Mouse (Mus musculus): Measurements from ENCODE around the gene Dcdc2a.

Gene Dcdc2a

DNA sequence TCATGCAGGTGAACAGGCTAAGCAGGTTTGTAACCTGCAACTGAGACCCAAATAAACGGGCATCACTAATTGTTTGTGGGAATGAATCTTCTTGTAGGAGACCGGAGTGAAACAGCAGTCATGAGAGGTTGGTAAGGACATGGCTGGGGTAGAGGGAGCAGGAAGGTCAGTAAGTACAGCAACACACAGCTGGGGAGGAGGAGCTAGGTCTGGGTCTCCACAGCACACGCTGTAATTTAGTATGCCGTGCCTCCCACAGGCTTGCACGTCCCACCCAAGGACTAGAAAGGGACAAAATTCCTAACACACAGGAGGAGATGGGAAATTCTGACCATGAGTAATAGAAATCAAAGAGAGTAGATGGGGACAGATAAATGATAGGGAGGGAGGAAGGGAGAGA lies 42.8 kb downstream of the Dcdc2a start:
- no peak for DNase-seq

DNA sequence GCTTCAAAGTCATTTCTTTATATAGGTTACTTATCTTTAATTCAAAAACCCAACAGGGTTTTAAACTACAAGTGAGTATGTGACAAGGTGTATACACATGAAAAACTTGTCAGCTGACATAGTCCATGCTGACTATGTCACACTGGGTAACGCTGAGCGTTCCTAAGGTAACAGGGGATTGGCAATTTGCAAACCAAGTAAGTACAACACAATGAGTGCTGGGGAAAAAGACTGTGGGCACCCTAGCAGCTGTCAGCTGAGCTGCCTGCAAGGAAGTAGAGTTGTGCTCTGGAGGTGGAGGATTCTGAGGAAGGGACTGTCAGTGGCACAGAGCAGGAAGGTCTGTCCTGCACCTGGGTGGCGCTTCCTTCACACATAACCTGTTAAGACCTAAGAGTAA lies 43.7 kb downstream of the Dcdc2a start:
- DNase-seq, result no peak

DNA sequence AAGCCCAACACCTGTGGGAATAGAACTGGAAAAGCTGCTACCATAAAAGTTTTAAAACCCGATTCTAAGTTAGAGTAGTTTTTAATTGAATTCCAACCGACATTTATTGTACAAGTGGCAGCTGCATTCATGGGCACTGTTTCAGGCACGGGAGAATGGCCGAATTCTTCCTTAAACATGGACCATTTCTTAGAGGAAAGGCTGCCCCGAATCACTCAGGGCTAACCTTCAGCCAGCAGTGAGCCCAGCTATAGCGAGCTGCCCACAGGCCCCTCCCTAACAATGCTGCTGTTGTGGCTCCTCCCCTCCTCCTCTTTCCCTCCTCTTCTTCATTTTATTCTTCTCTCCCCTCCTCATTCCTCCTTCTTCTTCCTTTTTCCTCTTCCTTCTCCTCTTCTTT lies 44.8 kb downstream of the Dcdc2a start:
- DNase-seq, result no peak

DNA sequence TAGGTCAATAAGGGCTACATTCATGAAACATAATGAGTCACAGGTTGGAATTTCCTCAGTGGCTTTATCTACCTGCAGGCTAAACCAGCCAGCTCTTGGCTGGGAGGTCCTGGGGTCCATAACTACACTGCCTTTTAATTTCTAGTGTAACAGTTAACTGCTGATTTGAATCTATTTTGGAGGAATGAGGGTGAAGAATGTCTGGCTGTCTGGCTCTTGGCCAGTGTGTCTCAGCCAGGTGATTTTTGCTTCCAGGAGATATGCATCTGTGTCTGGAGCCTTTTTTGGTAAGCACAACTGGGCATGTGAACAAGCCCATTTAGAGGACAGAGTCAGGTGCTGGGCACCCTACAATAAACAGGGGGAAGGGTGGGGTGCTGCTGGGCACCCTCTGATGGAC lies 49.9 kb downstream of the Dcdc2a start:
- peak; percentile 44 to 53 for DNase-seq

DNA sequence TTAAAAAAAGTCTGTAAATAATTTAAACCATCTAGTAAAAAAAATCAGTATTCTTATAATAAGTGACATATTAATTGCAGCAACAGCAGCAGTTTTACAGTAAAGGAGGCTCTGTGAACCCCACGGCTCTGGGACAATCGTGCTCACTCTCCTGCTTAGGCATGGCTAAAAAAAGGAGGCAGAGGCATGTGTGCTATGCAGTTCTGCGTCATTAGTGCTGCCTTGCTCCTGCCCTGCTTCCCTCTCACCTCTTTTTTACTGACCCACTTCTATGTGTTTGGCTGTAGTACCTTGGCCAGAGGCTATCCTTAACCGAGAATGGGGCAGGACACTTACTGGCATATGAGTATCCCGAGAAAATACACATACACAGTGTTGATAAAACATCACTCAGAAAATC lies 50.9 kb downstream of the Dcdc2a start:
- peak; percentile 58 to 69 for DNase-seq

DNA sequence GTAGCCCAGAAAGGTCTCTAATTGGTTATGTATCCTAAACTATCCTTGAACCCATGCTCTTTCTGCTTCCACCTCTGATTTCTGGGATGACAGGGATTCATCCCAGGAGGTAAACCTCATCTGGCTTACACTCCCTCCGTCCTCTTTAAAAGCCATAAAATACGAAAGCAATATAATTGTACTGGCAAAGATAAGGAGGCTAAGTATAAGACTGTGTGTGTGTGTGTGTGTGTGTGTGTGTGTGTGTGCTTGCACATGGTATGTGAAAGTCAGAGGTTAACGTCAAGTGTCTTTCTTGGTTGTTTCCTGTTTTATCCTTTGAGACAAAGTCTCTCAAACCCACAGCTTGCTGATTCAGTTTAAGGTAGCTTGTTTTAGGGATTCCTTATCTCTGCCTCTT lies 52.5 kb downstream of the Dcdc2a start:
- no peak for DNase-seq

DNA sequence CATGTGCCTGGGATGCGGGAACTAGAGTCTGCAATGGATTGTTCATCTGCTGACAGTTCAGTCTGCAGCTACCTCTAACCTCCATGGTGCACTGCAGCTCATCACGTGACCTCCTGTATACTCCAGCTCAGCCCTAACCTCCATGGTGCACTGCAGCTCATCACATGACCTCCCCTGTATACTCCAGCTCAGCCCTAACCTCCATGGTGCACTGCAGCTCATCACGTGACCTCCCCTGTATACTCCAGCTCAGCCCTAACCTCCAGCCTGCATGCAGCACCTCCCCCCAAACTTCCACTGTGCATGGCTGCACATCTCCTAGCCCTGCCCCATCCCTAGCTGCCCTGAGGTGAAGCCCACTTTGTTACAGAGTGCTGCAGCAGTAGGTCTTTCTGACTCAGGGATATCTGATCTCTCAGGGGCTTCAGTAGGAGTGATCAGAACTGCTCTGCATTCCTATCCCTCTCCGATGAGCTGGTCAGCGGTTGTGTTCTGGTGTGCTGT lies 54.8 kb downstream of the Dcdc2a start:
- no peak for DNase-seq

DNA sequence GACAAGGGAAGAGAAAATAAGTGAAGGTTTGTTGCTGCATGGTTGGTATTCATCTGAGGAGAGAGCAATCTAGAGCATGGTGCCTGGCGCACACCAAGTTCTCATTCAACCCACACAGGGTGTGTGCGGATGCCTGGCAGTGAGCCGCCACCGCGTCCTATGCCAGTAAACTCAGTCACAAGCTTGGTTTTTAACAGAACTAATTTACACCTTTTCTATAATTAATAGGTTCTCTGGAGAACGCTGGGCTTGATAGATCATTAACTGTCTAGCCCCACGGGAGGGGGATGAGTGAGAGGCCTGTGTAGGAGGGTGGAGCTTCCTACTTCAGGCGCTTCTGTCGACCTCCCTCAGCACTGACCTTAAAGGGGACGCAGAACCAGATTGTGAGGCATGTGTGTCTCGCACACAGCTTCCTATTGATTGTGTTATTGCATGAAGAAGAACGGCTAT lies 59.7 kb downstream of the Dcdc2a start:
- DNase-seq, result peak; percentile 89 to 91

DNA sequence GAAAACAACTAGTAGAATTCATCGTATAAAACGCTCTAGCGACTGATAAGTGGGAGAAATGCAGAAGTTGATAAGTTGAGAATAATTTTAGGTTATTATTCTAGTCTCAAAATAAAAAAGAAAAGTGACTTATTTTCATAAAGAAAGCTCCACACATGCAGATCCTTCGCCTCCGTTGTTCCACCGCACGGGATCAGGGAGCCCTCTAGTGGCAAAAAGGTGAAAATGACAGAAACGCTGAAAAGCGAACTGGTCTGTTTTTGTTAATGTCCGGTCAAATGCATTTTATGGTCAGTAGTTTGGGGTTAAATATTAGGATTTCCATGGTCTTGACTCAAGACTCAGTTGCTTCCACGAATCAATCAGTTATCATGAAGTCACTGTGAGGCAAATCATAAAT lies 60.2 kb downstream of the Dcdc2a start:
- peak; percentile 29 to 40 for DNase-seq

DNA sequence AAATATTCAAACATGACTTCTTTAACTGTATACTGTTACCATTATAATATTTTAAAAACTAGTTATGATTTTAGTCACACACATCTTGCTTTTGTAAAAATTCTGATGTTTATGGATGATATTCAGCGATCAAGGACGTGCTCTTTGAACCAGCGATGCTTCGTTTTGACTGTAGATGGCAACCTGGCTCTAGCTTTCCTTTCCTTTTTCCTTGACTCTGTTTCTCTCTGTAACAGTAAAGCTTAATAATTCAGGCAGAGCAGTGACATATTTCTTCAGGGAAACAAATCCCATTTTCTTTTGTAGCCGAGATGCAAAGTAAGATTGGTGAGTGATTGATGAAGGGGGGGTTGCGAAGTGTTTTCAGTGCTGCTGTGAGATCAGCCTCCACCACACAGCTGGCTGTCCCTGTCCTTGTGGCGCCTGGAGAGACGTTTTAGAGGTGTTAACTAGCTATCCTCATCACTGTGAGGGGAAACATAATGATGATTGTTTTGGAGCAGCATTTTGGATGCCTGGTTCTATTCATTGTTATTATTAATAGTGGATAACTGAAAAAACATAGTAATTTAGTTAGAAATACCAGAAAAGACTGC lies 67.0 kb downstream of the Dcdc2a start:
- no peak for DNase-seq

DNA sequence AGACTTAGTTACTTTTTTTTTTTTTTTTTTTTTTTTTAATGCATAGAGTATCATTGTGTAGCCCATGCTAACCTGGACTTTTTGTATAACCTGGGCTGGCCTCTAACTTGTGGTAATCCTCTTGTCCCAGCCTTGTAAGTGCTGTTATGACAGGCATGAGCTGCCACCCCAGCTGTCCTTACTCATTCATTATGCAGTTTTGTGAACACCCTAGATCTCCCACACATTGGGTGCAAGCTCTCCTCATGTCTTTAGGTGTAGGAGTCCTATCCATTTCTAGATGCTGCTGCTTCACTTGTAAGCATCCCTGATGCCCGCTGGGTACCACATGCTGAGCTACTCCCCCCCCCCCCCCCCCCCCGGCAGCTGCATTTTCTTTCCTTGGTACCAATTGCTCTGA lies 71.4 kb downstream of the Dcdc2a start:
- no peak for DNase-seq

DNA sequence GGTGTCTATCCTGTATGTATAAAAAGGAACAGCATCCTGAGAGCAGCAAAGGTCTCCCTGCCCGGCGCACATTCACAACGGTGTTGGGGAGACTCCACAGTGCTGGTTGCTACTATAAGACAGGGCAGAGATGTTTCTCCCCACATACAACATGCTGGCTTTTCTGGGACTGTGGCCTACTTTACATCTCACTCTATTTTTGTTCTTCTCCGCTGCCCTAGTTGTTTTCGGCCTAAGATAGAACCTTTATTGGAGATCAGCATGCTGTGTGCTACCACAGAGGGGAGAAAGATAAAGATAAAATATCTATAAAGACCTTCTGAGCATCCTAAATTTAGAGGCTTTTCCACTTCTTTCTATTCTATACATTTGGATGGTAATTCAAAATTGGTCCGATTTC lies 72.0 kb downstream of the Dcdc2a start:
- no peak for DNase-seq

DNA sequence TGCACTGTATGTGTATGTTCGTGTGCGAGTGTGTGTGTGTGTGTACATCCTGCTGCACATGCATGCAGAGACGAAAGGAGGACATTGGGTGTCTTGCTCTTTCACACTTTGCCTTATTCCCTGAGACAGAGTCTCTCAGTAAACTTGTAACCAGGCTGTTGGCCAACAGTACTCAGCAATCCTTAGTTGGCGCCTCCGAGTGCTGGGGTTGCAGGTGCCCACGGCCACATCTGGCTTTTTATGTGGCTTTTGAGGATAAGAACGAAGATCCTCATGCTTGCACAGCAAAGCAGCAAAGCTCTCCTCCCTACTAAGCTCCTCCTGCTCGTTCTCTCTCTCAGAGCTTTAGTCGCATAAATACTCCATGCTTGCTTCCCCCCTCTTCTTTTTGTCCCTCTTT lies 73.0 kb downstream of the Dcdc2a start:
- DNase-seq, result no peak

DNA sequence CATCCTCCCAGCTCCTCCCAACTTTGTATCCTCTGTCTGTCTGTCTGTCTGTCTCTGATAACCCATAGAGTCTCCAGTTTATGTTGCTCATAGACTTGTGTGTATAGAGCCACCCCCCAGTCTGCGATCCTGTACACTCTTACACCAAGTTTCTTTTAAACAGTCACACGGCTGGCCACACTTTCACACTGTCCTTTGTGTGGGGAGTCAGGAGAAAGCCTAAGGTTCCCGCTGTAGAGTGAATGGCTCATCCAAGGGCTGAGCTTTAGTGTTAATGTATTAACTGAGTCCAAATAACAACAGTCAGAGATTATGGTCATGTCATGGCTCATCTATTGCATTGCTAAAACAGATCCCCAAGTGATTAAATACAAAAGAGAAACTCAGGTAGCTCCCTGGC lies 87.3 kb downstream of the Dcdc2a start:
- no peak for DNase-seq

DNA sequence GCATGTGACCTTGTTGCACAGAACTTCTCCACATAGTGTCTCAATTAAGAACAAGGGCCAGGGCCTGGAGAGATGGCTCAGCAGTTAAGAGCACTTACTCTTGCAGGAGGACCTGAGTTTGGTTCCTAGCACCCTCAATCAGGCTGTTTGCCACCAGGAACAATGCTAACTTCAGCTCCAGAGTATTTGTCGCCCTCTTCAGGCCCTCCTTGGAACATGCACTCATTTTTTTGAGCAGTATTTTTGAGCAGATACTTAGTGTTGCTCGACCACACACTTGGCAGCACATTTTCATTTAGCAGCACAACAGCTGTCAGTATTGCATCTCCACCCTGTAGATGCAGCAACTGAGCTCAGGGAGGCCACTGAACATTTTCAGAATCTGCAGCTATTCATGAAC lies 88.3 kb downstream of the Dcdc2a start:
- no peak for DNase-seq

DNA sequence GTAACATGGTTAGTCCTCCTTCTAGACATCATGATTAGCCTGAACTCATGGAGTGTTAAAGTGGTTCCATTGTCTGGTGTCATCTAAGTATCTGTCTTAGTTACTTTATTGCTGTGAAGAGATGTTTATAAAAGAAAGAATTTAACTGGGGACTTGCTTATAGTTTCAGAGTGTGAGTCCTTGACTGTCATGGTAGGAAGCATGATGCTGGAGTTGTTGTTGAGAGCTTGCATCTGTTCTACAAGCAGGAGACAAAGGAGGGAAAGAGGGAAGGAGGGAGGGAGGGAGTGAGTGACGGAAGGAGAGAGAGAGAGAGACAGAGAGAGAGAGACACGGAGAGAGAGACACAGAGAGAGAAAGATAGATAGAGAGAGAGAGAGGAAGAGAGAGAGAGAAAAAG lies 90.4 kb downstream of the Dcdc2a start:
- DNase-seq, result no peak

DNA sequence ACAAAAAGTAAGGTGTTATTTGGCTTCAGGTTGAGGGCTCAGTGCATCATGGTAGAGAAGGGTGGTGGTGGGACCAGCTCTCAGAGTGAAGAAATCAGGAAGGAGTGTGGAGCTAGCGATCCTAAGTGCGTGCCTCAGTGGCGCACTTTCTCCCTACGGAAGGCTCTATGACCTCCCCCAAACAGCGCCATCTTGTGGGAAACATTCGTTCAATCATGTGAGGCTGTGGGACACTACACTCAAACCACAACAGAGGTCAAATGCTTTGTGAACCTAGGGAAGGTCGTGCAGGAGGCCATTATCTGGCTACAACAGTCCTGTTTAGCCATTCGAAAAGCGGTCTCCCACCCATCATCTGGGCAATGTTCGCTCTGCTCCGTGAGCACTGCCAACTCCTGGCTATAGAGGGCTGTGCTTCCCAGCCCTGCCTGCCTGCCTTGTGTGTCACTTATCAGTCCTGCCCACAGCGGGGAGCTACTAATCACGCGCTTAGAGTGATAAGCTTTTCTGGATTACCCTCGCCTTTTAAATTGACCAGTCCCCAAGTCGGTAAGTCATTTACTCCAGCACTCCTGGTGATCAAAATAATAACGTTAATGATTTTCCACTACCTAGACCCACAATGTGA lies 94.5 kb downstream of the Dcdc2a start:
- peak in 1 of 2 experiments; percentile 9 for DNase-seq

DNA sequence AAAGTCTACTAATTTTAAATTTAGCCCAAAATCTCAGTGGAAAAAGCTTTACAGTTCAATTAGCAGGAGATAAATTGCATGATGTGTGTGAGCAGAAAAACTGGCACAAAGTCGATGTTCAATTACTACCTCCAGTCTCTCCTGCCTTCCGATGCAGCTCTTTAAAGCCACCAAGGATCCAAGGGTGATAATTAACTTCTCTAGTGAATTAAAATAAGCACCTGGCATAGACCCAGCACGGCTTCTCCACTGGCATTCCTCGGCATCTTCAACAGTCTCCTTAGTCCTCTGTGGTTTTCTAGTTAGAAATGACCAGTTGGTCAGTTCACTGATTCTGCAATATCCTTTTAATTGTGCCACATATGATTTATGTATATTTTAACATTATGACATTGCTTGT lies 95.1 kb downstream of the Dcdc2a start:
- DNase-seq, result peak; percentile 51 to 59

DNA sequence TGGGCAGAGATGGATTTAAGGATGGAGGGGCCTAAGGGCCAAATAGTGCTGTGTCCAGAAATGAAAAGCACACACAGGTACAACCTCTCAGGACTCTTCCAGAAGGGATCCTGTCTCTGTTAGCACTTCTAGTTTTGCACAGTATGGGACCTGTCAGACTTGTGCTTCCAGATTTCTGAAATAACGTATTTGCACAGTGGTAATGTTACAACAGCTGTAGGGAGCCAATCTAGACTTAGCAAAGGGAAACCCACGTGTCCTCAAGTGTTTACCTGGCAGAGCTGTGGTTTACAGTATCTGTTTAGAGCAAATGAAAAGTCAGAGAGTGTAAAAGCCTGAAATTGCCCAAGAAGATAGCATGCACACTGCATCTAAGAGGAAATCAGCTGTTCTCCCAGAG lies 104.1 kb downstream of the Dcdc2a start:
- no peak for DNase-seq

DNA sequence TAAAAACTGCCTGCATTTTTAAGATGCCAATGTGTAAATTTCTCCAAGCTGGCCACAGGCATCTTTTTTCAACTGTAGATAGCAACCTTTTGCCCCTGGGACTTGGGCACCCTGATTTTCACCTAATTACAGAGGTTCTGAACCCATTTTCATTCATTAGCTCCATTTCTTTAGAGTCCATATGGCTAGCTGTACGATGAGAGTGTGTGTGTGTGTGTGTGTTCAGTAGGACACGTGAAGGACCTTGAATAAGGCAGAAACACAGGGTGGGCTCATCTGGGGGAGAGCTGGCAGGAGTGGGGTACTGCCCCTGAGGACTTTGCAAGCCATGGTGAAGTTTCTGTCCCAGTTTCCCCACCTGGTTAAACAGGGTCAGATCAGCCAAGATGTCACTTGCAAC lies 105.0 kb downstream of the Dcdc2a start:
- no peak for DNase-seq

DNA sequence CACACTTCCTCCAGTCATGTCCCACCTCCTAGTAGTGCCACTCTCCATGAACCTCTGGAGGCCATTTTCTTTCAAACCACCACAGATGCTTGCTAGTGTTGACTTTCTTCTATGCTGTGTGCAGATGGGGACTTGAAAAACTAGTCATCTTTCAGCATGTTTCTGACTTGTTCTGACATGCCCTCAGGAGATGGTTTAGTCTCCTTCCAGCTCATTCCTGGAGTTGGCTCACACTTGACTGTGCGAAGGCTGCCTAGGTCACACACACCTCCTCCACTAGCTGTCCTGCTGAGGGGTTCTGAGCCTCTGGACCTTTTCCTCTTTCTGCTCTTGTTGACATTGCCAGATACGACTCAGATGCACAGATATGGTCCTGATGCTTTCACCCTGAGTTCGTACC lies 106.8 kb downstream of the Dcdc2a start:
- DNase-seq, result no peak

DNA sequence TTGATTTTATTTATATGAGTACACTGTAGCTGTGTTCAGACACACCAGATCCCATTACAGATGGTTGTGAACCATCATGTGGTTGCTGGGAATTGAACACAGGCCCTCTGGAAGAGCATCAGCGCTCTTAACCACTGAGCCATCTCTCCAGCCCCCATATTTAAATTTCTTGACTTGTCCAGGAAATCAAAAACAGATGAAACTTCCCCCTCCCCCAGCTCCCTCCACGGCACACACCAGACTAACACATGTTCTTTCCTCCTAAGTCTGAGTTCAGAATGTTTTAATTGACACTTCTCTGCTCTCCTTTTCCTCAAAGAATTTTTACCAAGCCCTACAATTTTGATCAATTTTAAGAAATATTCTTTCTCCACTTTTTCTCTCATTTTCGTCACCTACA lies 113.1 kb downstream of the Dcdc2a start:
- no peak for DNase-seq

DNA sequence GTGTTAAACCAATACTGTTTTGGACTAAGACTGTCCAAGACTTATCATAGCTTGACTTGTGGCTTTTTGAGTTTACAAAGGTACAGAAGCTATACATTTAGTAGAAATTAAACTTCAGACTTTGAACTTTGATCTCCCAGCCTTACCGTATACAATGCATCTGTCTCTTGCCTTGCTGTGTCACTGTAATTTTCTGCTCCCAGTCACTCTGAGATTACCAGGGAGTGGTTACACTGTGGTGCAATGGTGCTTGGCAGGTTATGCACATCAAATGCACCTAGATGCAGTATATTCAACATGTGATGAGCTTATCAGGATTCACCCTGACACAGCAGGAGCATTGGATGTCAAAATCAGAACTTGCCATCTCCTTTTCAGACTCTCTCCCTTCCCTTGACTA lies 122.0 kb downstream of the Dcdc2a start:
- no peak for DNase-seq

DNA sequence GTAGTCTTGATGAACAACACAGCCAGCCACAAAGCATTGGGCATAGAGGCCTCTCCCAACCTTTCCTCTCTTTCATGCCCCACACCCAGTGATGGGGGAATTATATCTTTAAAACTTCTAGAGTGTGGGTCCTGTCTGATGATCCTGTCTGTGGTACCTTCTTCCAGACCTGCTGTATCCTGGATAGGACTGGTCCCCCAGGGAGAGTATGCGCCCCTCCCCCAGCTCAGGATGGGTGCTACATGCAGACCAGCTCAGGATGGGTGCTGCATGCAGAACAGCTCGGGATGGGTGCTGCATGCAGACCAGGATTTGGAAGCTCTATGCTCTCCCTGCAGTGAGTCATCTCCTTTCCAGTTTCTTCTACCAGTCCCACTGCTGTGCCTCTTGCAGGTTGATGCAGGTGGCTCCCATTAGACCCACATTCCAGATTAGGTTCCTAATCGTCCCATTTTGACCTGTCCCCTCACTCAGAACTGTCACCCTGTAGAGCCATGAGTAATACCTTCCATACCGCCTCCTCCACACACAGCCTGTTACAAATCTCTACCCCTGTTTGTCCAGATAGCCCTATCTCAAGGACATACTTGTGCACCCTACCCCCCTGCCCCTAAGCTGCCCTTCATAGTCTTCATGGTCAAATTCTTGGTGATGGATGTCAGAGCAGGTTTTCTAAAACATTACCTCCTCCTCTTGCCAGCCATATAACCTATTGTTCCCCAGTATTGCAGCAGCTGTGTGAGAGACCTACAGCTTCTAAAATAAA lies 122.6 kb downstream of the Dcdc2a start:
- no peak for DNase-seq
